Mouse (Mus musculus) hindbrain, embryonic 13.5 days (tissue): Measurements from ENCODE around the gene Sec61g. TPM values are rescaled to one million over a fixed set of nuclear protein-coding genes. Genes with fewer than 3 reads are reported as not detected.
"Not testable (repeated sequence)": the region's sequence is repeated elsewhere in the genome, so short reads cannot be mapped to it uniquely, and the experiment has no call there.

ENCODE experiments used
- ATAC-seq: fragments of 200-750 bp; cut with Nextera tagmentation; 2 replicates; pipeline ENCODE4 v1.8.0; 2017; ENCODE audit warnings: moderate TSS enrichment; ENCODE audit not compliant: low FRiP score
- H3K27ac ChIP-seq: fragments of 300-500 bp; sonication (generic); 2 replicates; pipeline ENCODE4 v1.5.1; 2015; ENCODE audit warnings: inconsistent platforms, mild to moderate bottlenecking, moderate library complexity
- H3K27me3 ChIP-seq: fragments of 300-500 bp; sonication (generic); 2 replicates; pipeline ENCODE4 v1.6.1; 2015; ENCODE audit warnings: mild to moderate bottlenecking, inconsistent platforms
- H3K36me3 ChIP-seq: fragments of 300-500 bp; sonication (generic); 2 replicates; pipeline ENCODE4 v1.6.1; 2015; ENCODE audit warnings: mild to moderate bottlenecking, inconsistent platforms
- H3K4me1 ChIP-seq: fragments of 300-500 bp; sonication (generic); replicated peaks from 2 replicates; pipeline ENCODE4 v1.6.1; 2015; ENCODE audit warnings: inconsistent platforms
- H3K4me2 ChIP-seq: fragments of 300-500 bp; sonication (generic); 2 replicates; pipeline ENCODE4 v1.6.1; 2015; ENCODE audit warnings: inconsistent platforms, mild to moderate bottlenecking, moderate library complexity
- H3K4me3 ChIP-seq: fragments of 300-500 bp; sonication (generic); 2 replicates; pipeline ENCODE4 v1.5.1; 2015; ENCODE audit warnings: mild to moderate bottlenecking, inconsistent platforms
- H3K9ac ChIP-seq: fragments of 300-500 bp; sonication (generic); 2 replicates; pipeline ENCODE4 v1.6.1; 2015; ENCODE audit warnings: mild to moderate bottlenecking, inconsistent platforms
- H3K9me3 ChIP-seq: fragments of 300-500 bp; sonication (generic); 2 replicates; pipeline ENCODE4 v1.6.1; 2016; ENCODE audit warnings: inconsistent platforms
- WGBS: fragments of 180-500 bp; shearing (Covaris S2); methylation state at CpG from one replicate; pipeline ENCODE4 v1.1.7; 2015; 5-methylcytosine and 5-hydroxymethylcytosine counted together
- polyA plus RNA-seq: library from polyadenylated mRNA; unstranded; fragments of >200 nt; fragmentation: Nextera tagmentation; extraction: Ambion mirVana; gene quantifications from 2 replicates; pipeline ENCODE4 v1.2.1, GENCODE M21; 2015

Gene Sec61g
- polyA plus RNA-seq, 1 experiment from 2014 or later, result 34.3 TPM

- not testable (repeated sequence) for H3K9ac ChIP-seq, ATAC-seq, H3K27me3 ChIP-seq, H3K9me3 ChIP-seq, H3K4me3 ChIP-seq, H3K27ac ChIP-seq, H3K4me2 ChIP-seq, H3K36me3 ChIP-seq, H3K4me1 ChIP-seq
- 73% methylated on average over 23 of the region's 23 CpGs for WGBS
Observed at GRCm38 (mm10) chr11:16514221-16514620, 5.9 kb upstream of the Sec61g start.

GRCm38 (mm10) chr11:16507385-16508051 is 766 bp downstream of the Sec61g start:
- peak overlapping the region; percentile 97 for H3K9ac ChIP-seq
- 7% methylated on average over 26 of the region's 26 CpGs for WGBS
- peak overlapping the region; percentile 89 for H3K4me2 ChIP-seq

DNA sequence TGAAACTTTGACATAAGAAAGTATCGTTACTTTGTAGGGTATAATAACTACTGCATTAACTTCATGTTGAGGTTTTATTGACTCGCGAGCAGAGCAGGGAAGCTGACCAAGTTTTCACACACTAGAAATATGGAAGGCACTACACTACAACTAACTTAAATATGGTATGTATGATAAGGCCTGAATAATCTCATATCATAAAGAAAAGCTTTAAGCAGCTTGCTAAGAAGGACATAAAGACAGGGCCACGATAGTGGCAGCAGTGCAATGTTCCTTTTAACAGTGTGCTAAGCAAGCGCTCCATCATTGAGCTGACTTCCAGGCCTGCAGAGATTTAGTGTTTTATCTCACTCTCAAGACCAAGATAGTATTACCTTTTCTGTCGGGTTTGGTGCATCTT is 2.3 kb downstream of the Sec61g start:
- peaks cover 30% of the 10 kb centered on the region for H3K36me3 ChIP-seq
- no peaks in the 10 kb centered on the region for H3K9me3 ChIP-seq
- H3K27me3 ChIP-seq, result no peaks in the 10 kb centered on the region
- H3K27ac ChIP-seq, result no peak overlapping the region
- H3K4me1 ChIP-seq, result peaks cover 8% of the 10 kb centered on the region
- 97% methylated on average over 6 of the region's 6 CpGs for WGBS
- ATAC-seq, result no peak
- no peak overlapping the region for H3K9ac ChIP-seq
- H3K4me2 ChIP-seq, result no peak overlapping the region
- H3K4me3 ChIP-seq, result no peak overlapping the region

More at GRCm38 (mm10) chr11:16507385-16508051, 766 bp downstream of the Sec61g start:
- Histone ChIP-seq H3K27ac (peak overlapping the region; percentile 95), H3K27me3 (no peaks in the 10 kb centered on the region), H3K36me3 (peaks cover 27% of the 10 kb centered on the region), H3K4me3 (peak overlapping the region; percentile 90), H3K9me3 (no peaks in the 10 kb centered on the region), H3K4me1 (peaks cover 8% of the 10 kb centered on the region)
- ATAC-seq, result no peak

DNA sequence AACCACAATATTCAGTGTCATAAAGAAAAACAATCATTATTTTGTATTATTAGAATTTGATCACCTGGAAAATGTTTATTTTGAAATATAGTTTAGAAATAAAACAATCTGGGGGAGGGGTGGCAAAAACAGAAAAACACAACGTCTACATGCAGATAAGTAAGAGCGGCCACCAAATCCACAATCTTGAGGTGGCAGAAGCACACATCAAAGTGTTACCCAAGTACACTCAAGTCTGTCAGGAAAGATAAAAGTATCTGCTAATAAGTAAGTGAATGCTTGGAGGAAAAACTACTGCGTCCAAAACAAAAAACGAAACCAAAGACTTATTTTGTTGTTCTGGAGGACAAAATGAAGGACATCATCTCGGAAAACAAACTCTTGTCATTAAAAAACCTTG is 5.1 kb downstream of the Sec61g start:
- Histone ChIP-seq H3K9ac (no peak overlapping the region), H3K36me3 (peaks cover 43% of the 10 kb centered on the region), H3K27me3 (no peaks in the 10 kb centered on the region), H3K4me3 (no peak overlapping the region), H3K4me1 (peaks cover 8% of the 10 kb centered on the region), H3K9me3 (no peaks in the 10 kb centered on the region), H3K27ac (no peak overlapping the region), H3K4me2 (no peak overlapping the region)
- 94% methylated on average over 5 of the region's 5 CpGs for WGBS
- ATAC-seq, result no peak

- Histone ChIP-seq H3K4me3 (no peak overlapping the region), H3K36me3 (peaks cover 43% of the 10 kb centered on the region), H3K4me1 (peaks cover 8% of the 10 kb centered on the region), H3K27me3 (no peaks in the 10 kb centered on the region), H3K9ac (no peak overlapping the region), H3K9me3 (no peaks in the 10 kb centered on the region), H3K4me2 (no peak overlapping the region), H3K27ac (no peak overlapping the region)
- WGBS, result 96% methylated on average over 3 of the region's 3 CpGs
- no peak for ATAC-seq
Observed at GRCm38 (mm10) chr11:16502744-16503143, 5.5 kb downstream of the Sec61g start.

DNA sequence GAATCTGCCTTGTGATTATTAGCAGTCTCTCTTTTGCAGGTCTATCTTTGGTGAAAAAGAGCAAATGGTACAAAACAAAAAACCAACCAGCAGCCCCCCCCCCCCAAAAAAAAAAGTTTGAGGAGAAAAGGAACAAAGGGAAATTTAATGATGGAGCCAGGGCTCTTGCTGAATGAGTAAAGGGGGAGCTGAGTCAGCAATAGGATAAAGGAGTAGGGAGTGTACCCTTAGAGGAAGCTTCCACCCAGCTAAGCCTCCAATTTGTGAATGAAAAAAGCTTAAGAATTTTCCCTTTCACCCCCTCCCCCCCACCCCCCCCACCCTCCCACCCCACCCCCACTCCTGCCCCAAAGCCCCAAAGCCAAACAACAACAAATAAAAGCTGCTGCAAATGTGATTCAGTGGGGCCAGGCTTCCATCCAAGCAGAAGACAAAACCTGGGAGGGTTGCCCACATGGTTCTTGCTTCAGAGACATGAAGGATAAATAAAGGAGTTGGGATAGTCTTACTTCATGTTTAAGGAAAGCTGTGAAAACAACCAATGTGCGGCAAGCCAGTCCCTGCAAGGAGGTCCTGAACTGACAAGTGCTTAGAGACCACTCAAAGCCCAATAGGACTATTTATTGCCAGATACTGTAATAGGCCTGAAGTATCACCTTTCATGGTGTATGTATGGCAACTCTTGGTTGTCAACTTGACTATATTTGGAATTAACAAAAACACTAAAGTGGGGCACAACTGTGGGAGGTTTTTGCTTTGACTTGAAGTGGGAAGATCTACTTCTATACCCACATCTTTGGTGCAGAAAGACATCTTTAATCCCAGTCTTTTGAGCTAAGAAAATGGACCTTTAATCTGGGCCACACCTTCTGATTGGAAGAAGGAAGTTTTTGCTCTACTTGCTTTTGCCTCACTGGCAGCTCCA is 9.3 kb downstream of the Sec61g start:
- peaks cover 24% of the 10 kb centered on the region for H3K36me3 ChIP-seq
- H3K4me3 ChIP-seq, result no peak overlapping the region
- no peak overlapping the region for H3K4me2 ChIP-seq
- H3K27me3 ChIP-seq, result no peaks in the 10 kb centered on the region
- no peak for ATAC-seq
- no peaks in the 10 kb centered on the region for H3K9me3 ChIP-seq
- H3K9ac ChIP-seq, result no peak overlapping the region
- whole genome bisulfite sequencing, result 30% methylated on average over 1 of the region's 1 CpGs
- no peak overlapping the region for H3K27ac ChIP-seq
- no peaks in the 10 kb centered on the region for H3K4me1 ChIP-seq

Other genes with a start within 250 kb of the Sec61g start
- 3.5 and 3.9 TPM in 2 replicates for gene Egfr, start 243.7 kb upstream of the Sec61g start, polyA plus RNA-seq